Mouse (Mus musculus): Measurements from ENCODE around the gene 2310046K23Rik. TPM values are rescaled to one million over a fixed set of nuclear protein-coding genes. Genes with fewer than 3 reads are reported as not detected.

Gene 2310046K23Rik
- polyA plus RNA-seq, 1 experiment: not detected

GRCm38 (mm10) chr3:92486307-92486706 lies 48.0 kb downstream of the 2310046K23Rik start:
- Histone ChIP-seq H3K4me3 (no peak overlapping the region), H3ac (ENCODE audit: control insufficient read depth, insufficient read length) (no peak overlapping the region), H3K36me3 (ENCODE audit: control insufficient read depth, insufficient read depth) (no peaks in the 10 kb centered on the region), H3K4me2 (ENCODE audit: low read depth) (no peak overlapping the region), H3K27me3 (ENCODE audit: control insufficient read depth, insufficient read depth, insufficient read length) (no peaks in the 10 kb centered on the region), H3K79me2 (ENCODE audit: control insufficient read depth, insufficient read depth) (no peaks in the 10 kb centered on the region)
- TF ChIP-seq SRF (IDR thresholded peaks at IDR 0.05; ENCODE audit: control insufficient read depth, insufficient read length, low read depth) (no peak), CEBPB (IDR thresholded peaks at IDR 0.05; ENCODE audit: insufficient read depth, poor library complexity, severe bottlenecking) (no peak), E2F4 (IDR thresholded peaks at IDR 0.05; ENCODE audit: insufficient read depth) (no peak), TCF3 (IDR thresholded peaks at IDR 0.05; ENCODE audit: insufficient read length, low read depth) (no peak), MYOD1 (IDR thresholded peaks at IDR 0.05; ENCODE audit: control insufficient read depth in 1 of 3, insufficient read length in 2 of 3, low read depth in 2 of 3) (no peak), USF1 (IDR thresholded peaks at IDR 0.05; ENCODE audit: low read depth) (no peak), POLR2AphosphoS2 (IDR thresholded peaks at IDR 0.05; ENCODE audit: insufficient read length, low read depth) (no peak), REST (IDR thresholded peaks at IDR 0.05; ENCODE audit: insufficient read depth, insufficient read length) (no peak)

DNA sequence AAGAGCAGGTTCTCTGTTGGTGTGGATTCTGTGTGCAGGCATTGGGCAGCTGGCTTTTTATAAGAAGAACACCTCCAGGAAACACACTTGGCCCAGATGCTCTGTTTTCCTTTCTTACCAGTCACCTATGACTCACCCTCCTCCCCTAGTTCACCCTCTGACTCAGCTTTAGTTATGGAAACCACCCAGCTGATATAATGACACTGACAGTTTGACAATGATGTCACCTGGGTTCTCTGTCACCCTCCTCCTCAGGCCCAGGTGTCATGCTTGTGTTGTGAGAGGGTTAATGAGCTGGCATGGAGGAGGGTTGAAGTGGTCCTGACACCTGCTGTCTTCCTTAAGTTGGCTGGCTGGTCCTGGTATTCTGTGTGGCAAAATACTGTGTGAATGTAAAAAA lies 48.4 kb downstream of the 2310046K23Rik start, which contains the start of gene Sprr1a:
Gene Sprr1a (minus strand): TSS at position 33 of the 400 bp plus-strand sequence.
- Histone ChIP-seq H3ac (ENCODE audit: control insufficient read depth, insufficient read length) (no peak within 1 kb of the TSS), H3K79me2 (ENCODE audit: control insufficient read depth, insufficient read depth) (no peaks in the 10 kb centered on the region), H3K36me3 (ENCODE audit: control insufficient read depth, insufficient read depth) (no peaks in the 10 kb centered on the region), H3K4me2 (ENCODE audit: low read depth) (peak within 1 kb of the TSS; percentile 10), H3K4me3 (no peak within 1 kb of the TSS), H3K27me3 (ENCODE audit: control insufficient read depth, insufficient read depth, insufficient read length) (no peaks in the 10 kb centered on the region)
- TF ChIP-seq POLR2AphosphoS2 (IDR thresholded peaks at IDR 0.05; ENCODE audit: insufficient read length, low read depth) (no peak), E2F4 (IDR thresholded peaks at IDR 0.05; ENCODE audit: insufficient read depth) (no peak), MAX (IDR thresholded peaks at IDR 0.05; ENCODE audit: low read depth) (no peak), SRF (IDR thresholded peaks at IDR 0.05; ENCODE audit: control insufficient read depth, insufficient read length, low read depth) (no peak), MYOD1 (IDR thresholded peaks at IDR 0.05; ENCODE audit: control insufficient read depth in 1 of 3, insufficient read length in 2 of 3, low read depth in 2 of 3) (peak in 1 of 3 experiments; percentile 46), TCF3 (IDR thresholded peaks at IDR 0.05; ENCODE audit: insufficient read length, low read depth) (no peak), REST (IDR thresholded peaks at IDR 0.05; ENCODE audit: insufficient read depth, insufficient read length) (no peak), USF1 (IDR thresholded peaks at IDR 0.05; ENCODE audit: low read depth) (no peak), TCF12 (IDR thresholded peaks at IDR 0.05; ENCODE audit: insufficient read depth, poor library complexity, severe bottlenecking) (no peak)

Other genes with a start within 250 kb of the 2310046K23Rik start
- gene Sprr2a3, start 249.1 kb downstream of the 2310046K23Rik start, polyA plus RNA-seq (2012; fragmentation: generic; extraction: Trizol): 0.25 TPM
- 0.06 TPM for gene Sprr2b, start 217.9 kb downstream of the 2310046K23Rik start, polyA plus RNA-seq (2012; fragmentation: generic; extraction: Trizol)
- gene Sprr2d, start 195.4 kb downstream of the 2310046K23Rik start, polyA plus RNA-seq (2012; fragmentation: generic; extraction: Trizol): not detected
- gene Sprr2e, start 182.4 kb downstream of the 2310046K23Rik start, polyA plus RNA-seq (2012; fragmentation: generic; extraction: Trizol): not detected
- gene Sprr2f, start 169.3 kb downstream of the 2310046K23Rik start, polyA plus RNA-seq (2012; fragmentation: generic; extraction: Trizol): not detected
- 0.06 TPM for gene Sprr2h, start 148.8 kb downstream of the 2310046K23Rik start, polyA plus RNA-seq (2012; fragmentation: generic; extraction: Trizol)
- not detected for gene Sprr2i, start 126.5 kb downstream of the 2310046K23Rik start, polyA plus RNA-seq (2012; fragmentation: generic; extraction: Trizol)
- not detected for gene Sprr2j-ps, start 116.4 kb downstream of the 2310046K23Rik start, polyA plus RNA-seq (2012; fragmentation: generic; extraction: Trizol)
- 13.6 TPM for gene Gm9774, start 105.1 kb downstream of the 2310046K23Rik start, polyA plus RNA-seq (2012; fragmentation: generic; extraction: Trizol)
- gene Sprr2k, start 101.9 kb downstream of the 2310046K23Rik start, polyA plus RNA-seq (2012; fragmentation: generic; extraction: Trizol): 2.8 TPM
- 0.05 TPM for gene Sprr1b, start 95.7 kb downstream of the 2310046K23Rik start, polyA plus RNA-seq (2012; fragmentation: generic; extraction: Trizol)
- not detected for gene Sprr3, start 75.8 kb downstream of the 2310046K23Rik start, polyA plus RNA-seq (2012; fragmentation: generic; extraction: Trizol)
- gene Sprr1a, start 48.6 kb downstream of the 2310046K23Rik start, polyA plus RNA-seq (2012; fragmentation: generic; extraction: Trizol): 9.2 TPM
- not detected for gene Sprr4, start 34.0 kb downstream of the 2310046K23Rik start, polyA plus RNA-seq (2012; fragmentation: generic; extraction: Trizol)
- gene Ivl, start 39.2 kb upstream of the 2310046K23Rik start, polyA plus RNA-seq (2012; fragmentation: generic; extraction: Trizol): not detected
- not detected for gene Smcp, start 54.5 kb upstream of the 2310046K23Rik start, polyA plus RNA-seq (2012; fragmentation: generic; extraction: Trizol)
- not detected for gene 2210017I01Rik, start 73.0 kb upstream of the 2310046K23Rik start, polyA plus RNA-seq (2012; fragmentation: generic; extraction: Trizol)
- not detected for gene Lce6a, start 87.1 kb upstream of the 2310046K23Rik start, polyA plus RNA-seq (2012; fragmentation: generic; extraction: Trizol)
- not detected for gene Lce1a1, start 113.8 kb upstream of the 2310046K23Rik start, polyA plus RNA-seq (2012; fragmentation: generic; extraction: Trizol)
- gene Lce1b, start 122.4 kb upstream of the 2310046K23Rik start, polyA plus RNA-seq (2012; fragmentation: generic; extraction: Trizol): not detected
- not detected for gene Lce1a2, start 135.8 kb upstream of the 2310046K23Rik start, polyA plus RNA-seq (2012; fragmentation: generic; extraction: Trizol)
- not detected for gene Lce1c, start 144.7 kb upstream of the 2310046K23Rik start, polyA plus RNA-seq (2012; fragmentation: generic; extraction: Trizol)
- gene Lce1d, start 152.7 kb upstream of the 2310046K23Rik start, polyA plus RNA-seq (2012; fragmentation: generic; extraction: Trizol): not detected
- not detected for gene Lce1e, start 174.6 kb upstream of the 2310046K23Rik start, polyA plus RNA-seq (2012; fragmentation: generic; extraction: Trizol)
- gene Lce1f, start 185.8 kb upstream of the 2310046K23Rik start, polyA plus RNA-seq (2012; fragmentation: generic; extraction: Trizol): 0.19 TPM
- gene Gm38119, start 204.6 kb upstream of the 2310046K23Rik start, polyA plus RNA-seq (2012; fragmentation: generic; extraction: Trizol): not detected
- gene Lce1g, start 217.8 kb upstream of the 2310046K23Rik start, polyA plus RNA-seq (2012; fragmentation: generic; extraction: Trizol): 0.07 TPM
- gene Lce1h, start 230.6 kb upstream of the 2310046K23Rik start, polyA plus RNA-seq (2012; fragmentation: generic; extraction: Trizol): not detected
- not detected for gene Lce1i, start 244.4 kb upstream of the 2310046K23Rik start, polyA plus RNA-seq (2012; fragmentation: generic; extraction: Trizol)

All from myocyte (in vitro differentiated cells).